Mouse (Mus musculus): ENCODE measurements around the gene Lgi4.
A peak's percentile ranks its signal among the peaks of the same experiment; 100 is the strongest.

The Lgi4 gene

DNA sequence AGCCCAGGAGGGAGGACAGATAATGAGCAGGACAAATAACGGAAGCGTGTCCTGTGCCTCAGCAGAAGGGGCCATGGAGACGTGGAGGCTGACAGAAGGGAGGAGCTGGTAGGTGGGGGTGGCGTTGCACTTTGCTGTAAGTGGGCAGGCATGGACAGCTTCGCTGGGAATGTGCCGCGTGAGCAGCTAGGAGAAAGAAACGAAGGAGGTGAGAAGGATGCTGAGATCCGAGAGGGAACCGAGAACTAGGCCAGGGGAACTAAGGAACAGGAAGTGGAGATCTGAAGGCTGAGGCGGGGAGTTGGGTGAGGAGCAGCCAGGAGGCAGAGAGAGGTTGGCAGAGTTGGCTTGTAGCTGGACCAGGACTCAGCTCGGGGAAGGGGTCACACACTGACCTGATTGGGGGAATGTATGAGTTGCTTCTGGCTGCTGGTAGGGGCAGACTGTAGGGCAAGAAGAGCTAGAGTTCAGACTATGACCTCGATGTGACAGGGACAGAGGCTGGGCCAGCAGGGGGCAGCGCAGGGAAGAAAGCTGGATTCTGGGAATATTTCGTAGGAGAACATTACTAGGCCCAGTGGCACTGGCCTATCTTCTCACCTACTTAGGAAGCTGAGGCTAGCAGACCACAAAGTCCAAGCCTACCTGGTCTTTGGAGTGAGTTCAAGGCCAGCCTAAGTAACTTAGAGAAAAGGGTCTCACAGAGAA lies 46.1 kb downstream of the Lgi4 start:
- DNase-seq (ENCODE audit: low spot score), result peak; percentile 53

DNA sequence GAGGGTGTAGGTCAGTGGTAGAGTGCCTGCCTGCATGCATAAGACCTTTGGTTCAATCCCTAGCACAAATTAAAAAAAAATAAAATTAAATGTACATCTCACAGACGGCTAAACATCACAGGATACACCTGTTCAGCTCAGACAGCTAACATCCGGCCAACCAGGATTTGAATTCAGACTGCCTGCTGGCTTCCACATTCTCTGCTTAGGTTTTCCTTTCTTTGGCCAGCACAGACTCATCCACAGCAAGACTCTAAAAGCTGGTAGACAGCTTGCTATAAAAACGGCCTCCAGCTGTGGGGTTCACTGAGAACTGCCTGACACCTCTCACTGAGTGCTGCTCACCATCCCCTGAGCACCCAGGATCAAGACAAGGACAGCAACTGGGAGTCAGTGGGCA lies 47.0 kb downstream of the Lgi4 start:
- no peak for DNase-seq (ENCODE audit: low spot score)

DNA sequence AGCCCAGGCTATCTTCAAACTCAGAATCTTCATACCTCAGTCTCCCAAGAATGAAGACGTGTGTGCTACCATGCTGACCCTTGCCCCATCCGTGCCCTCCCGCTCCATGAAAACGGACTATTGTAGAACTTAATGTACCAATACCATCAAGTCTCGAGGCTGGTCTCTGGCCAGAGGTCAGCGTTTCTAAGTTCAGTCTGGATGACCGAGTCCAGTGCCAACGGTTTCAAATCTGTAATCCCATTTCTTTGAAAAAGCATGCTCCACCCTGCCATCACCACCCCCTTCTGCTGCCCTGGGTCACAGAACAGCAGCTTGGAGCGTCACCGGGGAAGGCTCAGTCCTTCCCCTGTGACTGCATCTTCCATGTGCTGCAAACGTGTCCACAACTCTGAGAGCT lies 48.6 kb downstream of the Lgi4 start:
- DNase-seq (ENCODE audit: low spot score), result no peak

DNA sequence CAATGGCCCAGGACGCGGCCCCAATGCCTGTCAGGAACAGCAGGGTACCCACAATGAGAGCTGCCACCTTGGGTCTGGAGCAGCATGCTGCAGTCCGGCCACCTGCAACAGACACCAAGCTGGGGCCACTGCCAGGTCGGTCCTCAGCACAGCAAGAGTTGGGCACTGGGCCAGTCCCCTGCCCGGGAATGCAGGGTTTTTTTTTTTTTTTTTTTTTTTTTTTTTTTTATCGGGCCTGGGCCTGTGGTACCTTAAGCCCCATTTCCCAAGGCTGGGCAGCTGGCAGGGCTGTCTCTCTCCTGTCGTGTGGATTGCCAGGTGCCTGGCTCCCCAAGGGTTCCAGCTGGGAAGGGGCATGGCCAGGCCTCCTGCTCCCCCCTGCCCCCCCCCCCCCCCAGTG lies 49.9 kb downstream of the Lgi4 start:
- DNase-seq (ENCODE audit: low spot score), result no peak

DNA sequence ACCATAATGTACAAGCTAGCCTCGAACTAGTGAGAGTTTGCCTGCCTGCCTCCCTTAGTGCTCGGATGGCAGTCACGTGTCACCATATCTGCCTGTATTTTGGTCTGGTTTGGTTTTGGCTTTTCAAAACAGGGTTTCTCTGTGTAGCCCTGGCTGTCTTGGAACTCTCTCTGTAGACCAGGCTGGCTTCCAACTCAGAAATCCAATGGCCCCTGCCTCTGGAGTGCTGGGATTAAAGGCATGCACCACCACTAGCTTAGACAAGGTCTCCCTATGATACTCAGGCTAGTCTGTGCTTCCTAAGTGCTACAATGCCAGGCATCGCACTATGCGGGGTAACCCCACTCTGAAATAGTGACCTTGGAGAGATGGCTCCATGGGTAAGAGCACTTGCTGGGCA lies 50.7 kb downstream of the Lgi4 start:
- no peak for DNase-seq (ENCODE audit: low spot score)

DNA sequence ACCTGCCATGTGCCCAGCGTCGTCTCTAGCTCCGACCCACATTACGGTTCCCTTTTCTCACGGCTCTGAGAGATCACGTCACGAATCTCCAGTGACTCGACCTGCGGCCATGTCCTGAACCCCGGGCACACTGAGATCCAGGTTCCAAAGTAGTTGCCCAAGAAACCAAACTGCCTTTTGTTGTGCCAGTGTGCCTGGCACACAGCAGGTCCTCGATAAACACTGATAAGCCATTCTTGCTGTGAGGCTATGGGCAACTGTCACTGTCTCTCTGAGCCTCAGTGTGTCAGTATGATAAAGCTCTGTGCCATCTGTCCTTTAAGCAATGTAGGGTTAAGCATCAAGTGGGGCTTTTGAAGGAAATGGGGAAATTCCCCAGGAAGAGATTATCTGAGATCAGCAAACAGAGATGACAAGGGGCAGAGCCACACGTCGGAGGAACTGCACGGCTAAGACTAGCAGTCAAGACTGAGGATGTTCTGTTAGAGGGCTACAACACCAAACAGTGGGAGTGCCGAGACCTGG lies 51.8 kb downstream of the Lgi4 start:
- no peak for DNase-seq (ENCODE audit: low spot score)

DNA sequence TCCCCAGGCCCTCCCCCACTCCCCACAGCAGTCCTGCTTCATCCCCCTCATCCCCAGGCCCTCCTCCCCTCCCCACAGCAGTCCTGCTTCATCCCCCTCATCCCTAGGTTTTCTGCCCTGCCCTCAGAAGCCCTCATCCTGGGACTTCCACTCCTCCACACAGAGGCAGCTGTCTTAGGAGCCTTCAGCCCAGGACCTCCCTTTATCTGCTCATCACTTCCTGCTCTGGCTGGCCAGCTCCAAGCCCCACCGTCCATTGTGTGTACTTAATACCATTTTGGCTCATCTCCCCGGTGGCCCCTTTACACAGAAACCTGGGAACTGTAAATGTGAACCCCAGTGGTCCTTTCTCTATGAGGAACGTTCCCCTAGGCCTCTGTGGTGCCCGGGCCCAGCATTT lies 52.9 kb downstream of the Lgi4 start:
- DNase-seq (ENCODE audit: low spot score), result no peak

DNA sequence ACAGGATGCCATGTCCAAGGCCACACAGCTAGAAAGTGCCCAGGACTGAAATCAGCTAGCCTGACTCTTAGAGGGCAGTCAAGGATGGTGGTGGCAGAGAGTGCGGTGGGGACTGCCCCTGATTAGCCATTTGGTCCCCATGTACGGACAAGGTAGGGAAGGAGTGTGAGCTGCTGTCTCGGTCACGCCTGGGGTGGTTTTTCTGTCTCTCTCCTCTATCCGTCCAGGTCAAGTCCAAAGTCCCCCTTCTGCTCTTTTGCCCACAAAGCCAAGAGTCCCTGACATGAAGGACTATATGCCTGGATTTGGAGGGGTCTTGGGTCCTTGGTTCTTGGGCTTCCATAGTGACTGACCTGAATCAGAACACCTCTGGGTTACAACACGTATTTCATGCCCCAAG lies 54.7 kb downstream of the Lgi4 start:
- DNase-seq (ENCODE audit: low spot score), result no peak

DNA sequence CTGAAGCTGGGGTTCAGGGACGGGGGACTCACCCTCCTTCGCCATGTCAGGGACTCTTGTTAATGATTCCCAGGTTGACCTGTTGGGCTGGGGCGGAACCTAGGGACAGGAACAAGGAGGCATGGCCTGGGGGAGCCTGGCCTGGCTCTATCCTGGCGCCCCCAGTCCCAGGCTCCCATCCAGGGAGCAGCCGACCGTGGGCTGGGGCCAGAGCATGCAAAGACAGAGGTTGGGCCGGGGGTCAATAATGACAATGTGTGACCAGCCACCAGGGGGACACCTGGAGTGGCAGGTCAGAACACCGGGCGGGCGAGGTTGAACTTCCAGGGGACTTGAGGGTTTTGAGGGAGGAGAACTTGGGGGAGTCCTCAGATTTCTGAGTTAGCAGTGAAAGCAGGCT lies 55.5 kb downstream of the Lgi4 start:
- no peak for DNase-seq (ENCODE audit: low spot score)

DNA sequence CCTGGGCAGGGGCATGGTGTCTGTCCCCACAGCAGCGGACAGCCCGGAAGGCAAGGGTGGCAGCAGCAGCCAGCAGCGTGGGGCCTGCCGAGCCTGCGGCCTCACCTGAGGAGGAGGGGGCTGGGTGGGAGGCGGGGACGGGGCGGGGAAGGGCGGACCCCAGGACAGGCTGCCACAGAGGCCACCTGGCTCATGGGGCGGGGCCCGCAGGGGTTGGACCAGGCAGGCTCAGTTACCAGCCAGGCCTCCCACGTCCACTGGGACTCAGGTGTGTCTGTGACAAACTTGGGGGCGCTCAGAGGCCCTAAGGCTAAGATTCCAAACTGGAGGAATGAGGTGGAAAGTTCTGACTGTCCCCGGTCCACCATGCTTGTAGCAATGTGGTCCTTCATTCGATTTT lies 56.0 kb downstream of the Lgi4 start, which contains the start of gene Hpn:
TSS of gene Hpn (minus strand) at position 109 of the 400 bp plus-strand sequence.
- DNase-seq (ENCODE audit: low spot score), result no peak

DNA sequence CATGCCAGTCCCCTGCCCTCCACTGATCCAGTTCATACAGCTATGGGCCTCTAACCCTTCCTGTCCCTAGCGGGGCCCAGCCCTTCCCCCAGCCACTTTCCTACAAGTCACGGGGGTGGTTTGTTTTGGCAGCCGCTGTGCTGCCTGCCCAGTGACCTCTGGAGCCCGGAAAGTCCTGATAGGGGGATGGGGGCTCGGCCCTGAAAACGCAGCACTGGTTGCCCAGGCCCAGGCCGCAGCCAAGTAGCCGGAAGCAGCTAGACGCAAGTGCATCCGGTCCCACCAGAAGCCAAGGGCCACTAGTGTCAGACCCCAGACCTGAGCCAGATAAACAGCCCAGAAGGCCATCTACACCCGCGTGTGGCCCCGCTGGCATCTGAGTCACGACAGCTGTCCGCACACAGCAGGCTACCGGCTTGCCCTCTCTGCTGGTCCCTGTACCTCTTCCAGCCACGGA lies 56.5 kb downstream of the Lgi4 start:
- DNase-seq (ENCODE audit: low spot score), result peak; percentile 64

DNA sequence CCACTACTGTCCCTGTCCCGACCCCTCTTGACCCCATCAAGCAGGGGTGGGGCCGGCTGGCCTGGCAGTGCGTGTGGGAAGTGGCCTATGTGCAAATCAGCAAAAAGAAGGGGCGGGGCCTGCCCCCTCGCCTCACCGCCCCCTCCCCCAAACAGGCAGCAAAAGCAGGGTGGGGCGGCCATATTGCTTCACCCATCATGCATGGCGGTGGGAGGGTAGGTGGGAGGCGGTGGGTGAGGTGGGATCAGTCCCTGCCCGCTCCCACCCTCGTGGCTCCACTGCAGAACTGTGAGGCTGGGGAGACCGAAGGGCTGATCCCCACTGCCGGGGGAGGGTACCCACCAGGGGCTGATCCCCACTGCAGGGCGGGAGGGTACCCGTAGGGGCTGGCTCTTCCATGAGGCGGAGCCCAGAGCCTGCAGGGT lies 57.6 kb downstream of the Lgi4 start:
- DNase-seq (ENCODE audit: low spot score), result peak; percentile 42

DNA sequence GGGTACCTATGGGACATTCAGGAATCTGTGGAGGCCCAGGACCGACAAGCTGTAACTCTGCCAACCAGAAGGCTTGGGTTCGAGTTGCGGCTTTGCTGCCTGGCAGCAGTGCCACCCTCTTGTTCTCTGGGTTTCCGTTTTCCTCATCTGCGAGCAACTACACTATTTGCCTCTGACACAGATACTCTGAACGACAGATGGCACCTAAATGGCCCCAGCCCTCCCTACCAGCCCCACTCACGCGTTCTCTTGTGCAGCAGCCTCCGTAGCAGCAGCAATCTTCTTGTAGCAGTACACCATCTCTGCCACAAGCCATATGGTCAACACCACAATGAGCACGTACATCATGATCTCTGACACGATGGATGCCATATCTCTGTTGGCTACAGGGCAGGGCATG lies 58.3 kb downstream of the Lgi4 start:
- DNase-seq (ENCODE audit: low spot score), result no peak

DNA sequence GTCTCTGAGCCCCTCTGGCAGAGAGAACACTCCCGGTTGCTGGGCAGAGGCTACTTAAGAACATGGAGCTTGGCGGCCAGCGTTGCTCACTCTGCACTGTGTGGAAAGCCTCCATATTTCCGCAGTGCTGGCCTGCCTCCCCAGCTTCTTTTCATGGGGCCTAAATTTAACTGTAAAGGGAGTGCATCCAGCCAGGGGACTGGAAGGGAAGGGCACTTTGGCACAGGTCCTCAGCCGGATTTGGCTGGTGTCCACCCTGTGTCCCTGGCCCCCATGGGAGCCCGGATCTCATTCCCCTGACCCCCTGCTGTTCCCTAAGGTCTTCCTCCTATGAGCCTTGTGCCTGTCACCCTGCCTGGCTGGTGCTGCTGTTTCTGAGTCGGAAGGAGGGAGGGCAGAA lies 59.3 kb downstream of the Lgi4 start:
- no peak for DNase-seq (ENCODE audit: low spot score)

DNA sequence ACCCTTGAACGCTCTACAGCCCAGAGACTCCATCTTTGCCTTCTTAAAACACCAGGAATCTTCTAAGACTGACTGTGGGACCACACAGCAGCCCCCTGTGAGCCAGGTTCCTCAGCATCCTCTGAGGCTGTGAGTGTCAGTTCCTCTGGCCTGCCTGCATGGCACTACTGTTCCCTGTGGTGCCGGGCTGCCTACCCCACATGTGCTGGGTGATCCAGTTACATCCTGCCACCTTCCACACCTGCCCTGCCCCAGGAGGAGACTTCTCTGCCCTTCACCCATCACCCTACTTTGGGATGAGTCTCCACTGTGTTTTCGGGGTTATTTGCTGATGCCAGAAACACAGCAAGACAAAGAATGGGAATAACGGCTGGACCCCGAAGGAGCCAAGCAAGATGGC lies 60.4 kb downstream of the Lgi4 start:
- no peak for DNase-seq (ENCODE audit: low spot score)
